Mouse (Mus musculus): ENCODE data around the gene Sik2. TPM values are rescaled to one million over a fixed set of nuclear protein-coding genes. Genes with fewer than 3 reads are reported as not detected.

The Sik2 gene
- polyA plus RNA-seq, 1 experiment from 2014 or later = 14.5 TPM

DNA sequence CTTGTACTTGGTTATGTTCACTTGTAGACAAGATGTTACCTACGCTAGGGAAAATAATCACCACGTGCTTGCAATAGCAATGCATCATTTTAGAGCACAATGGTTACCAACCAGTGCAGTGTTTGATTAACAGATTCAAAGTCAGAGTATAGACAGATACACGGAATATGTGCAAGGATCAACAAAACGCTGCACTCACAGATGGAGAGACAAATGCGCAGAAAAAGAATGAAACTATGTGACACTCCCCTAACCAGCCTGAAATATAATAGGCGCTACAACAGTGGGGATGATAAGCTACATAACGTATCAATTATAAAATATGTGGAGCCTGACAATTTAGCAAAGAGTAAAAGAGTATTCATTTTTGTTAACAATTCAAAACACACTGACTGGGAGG, 34.2 kb downstream of the Sik2 start:
- Histone ChIP-seq H3K4me3 (replicated peaks) (no peak overlapping the region), H3K9me3 (no peaks in the 10 kb centered on the region), H3K9ac (replicated peaks) (no peak overlapping the region), H3K36me3 (no peaks in the 10 kb centered on the region), H3K4me2 (replicated peaks) (no peak overlapping the region), H3K4me1 (replicated peaks) (peaks cover 4% of the 10 kb centered on the region; the same call in 1 of the 2 replicates), H3K27ac (no peak overlapping the region), H3K27me3 (no peaks in the 10 kb centered on the region)
- ATAC-seq = no peak
- 90% methylated on average over 7 of the region's 7 CpGs for WGBS

DNA sequence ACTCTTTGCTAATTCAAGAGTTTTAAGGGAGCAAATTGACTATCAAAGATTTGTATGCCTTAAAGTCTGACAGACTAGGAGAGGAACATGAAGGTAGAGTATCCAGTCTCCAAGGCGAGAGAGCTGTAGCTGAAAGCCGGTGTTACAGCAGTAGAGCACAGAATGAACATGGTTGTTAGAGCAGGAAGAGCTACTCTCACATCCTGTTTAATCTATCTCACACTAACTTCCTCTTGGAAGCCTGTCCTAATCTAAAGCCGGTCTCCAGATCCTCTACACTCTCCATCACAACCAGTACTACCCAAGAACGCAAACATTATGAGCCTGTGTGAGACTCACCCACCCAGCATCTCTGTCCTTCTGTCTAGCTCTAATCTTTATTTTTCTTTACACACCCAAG, 38.5 kb downstream of the Sik2 start:
- 95% methylated on average over 4 of the region's 4 CpGs for WGBS
- ATAC-seq = no peak
- Histone ChIP-seq H3K4me1 (replicated peaks) (no peaks in the 10 kb centered on the region), H3K4me3 (replicated peaks) (no peak overlapping the region), H3K27ac (no peak overlapping the region), H3K4me2 (replicated peaks) (no peak overlapping the region), H3K9ac (replicated peaks) (no peak overlapping the region), H3K27me3 (no peaks in the 10 kb centered on the region), H3K36me3 (no peaks in the 10 kb centered on the region), H3K9me3 (no peaks in the 10 kb centered on the region)

DNA sequence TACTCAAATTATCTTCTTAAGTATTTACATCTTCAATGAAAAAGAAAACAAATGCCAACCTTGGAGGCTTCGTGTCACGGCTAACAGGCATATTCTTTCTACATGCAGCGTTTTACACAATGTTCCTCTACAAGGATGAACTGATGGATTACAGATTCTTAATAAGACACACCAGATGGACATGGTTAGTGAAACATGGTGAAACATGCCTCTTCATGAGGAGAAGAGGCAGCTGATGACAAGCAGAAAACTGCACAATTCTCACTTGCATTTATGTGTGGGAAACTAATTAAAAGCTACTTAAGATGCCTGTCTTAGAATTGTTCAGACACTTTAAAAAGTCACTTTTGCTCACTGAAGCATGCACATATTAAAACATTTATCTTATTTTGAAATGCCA, 39.6 kb downstream of the Sik2 start:
- WGBS = 81% methylated on average over 3 of the region's 3 CpGs
- H3K4me1 ChIP-seq (replicated peaks) = no peaks in the 10 kb centered on the region
- H3K4me3 ChIP-seq (replicated peaks) = no peak overlapping the region
- H3K27ac ChIP-seq = no peak overlapping the region
- H3K9ac ChIP-seq (replicated peaks) = no peak overlapping the region
- H3K36me3 ChIP-seq = no peaks in the 10 kb centered on the region
- no peak for ATAC-seq
- H3K4me2 ChIP-seq (replicated peaks) = no peak overlapping the region
- no peaks in the 10 kb centered on the region for H3K9me3 ChIP-seq
- no peaks in the 10 kb centered on the region for H3K27me3 ChIP-seq

DNA sequence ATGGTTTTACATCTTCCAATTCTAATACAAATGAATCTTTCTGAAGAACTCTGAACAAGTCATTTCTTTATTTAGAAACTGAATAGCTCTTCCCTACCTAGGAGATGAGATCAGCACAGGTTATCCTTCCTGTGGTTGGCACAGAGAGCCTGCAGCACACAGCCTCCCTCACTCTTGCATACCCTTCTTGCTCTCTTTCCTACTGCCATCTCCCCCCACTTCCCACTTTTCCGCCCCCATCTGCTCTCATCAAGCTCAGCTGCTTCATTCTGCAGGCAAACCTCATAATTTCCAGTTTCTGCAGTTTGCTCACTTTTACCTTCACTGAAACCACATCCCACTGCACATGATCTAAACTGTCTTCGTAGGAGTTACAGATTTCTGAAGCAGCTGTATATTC, 42.6 kb downstream of the Sik2 start:
- H3K27me3 ChIP-seq = no peaks in the 10 kb centered on the region
- H3K4me1 ChIP-seq (replicated peaks) = no peaks in the 10 kb centered on the region
- no peak overlapping the region for H3K27ac ChIP-seq
- no peak overlapping the region for H3K4me2 ChIP-seq (replicated peaks)
- ATAC-seq = no peak
- H3K4me3 ChIP-seq (replicated peaks) = no peak overlapping the region
- no peaks in the 10 kb centered on the region for H3K9me3 ChIP-seq
- H3K9ac ChIP-seq (replicated peaks) = no peak overlapping the region
- WGBS = 93% methylated on average over 2 of the region's 2 CpGs
- no peaks in the 10 kb centered on the region for H3K36me3 ChIP-seq

GRCm38 (mm10) chr9:50965392-50965791, 43.5 kb downstream of the Sik2 start:
- ATAC-seq = no peak
- no peaks in the 10 kb centered on the region for H3K36me3 ChIP-seq
- H3K4me1 ChIP-seq (replicated peaks) = no peaks in the 10 kb centered on the region
- no peak overlapping the region for H3K27ac ChIP-seq
- H3K9ac ChIP-seq (replicated peaks) = no peak overlapping the region
- H3K9me3 ChIP-seq = no peaks in the 10 kb centered on the region
- no peak overlapping the region for H3K4me2 ChIP-seq (replicated peaks)
- H3K4me3 ChIP-seq (replicated peaks) = no peak overlapping the region
- no peaks in the 10 kb centered on the region for H3K27me3 ChIP-seq

DNA sequence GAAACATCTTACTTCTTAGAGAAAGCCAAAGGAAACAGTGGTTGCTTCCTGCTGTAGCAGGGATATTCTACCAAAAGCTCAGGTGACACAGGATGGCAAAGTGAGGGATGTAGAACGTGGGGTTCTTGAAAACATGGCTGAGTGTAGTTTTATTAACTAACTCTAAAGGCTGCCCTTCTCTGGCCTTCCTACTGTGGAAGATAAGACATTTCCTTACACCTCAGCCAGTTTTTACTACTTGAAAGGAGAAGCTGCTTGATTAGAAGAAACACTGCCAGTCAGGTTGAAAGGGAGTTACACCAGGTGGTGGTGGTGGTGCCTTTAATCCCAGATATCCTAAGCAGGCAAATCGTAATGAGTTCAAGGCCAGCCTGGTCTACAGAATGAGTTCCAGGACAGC, 44.0 kb downstream of the Sik2 start:
- Histone ChIP-seq H3K9ac (replicated peaks) (no peak overlapping the region), H3K27ac (no peak overlapping the region), H3K27me3 (no peaks in the 10 kb centered on the region), H3K9me3 (no peaks in the 10 kb centered on the region), H3K4me1 (replicated peaks) (no peaks in the 10 kb centered on the region), H3K4me2 (replicated peaks) (no peak overlapping the region), H3K36me3 (no peaks in the 10 kb centered on the region), H3K4me3 (replicated peaks) (no peak overlapping the region)
- ATAC-seq = no peak
- WGBS = 86% methylated on average over 2 of the region's 2 CpGs

GRCm38 (mm10) chr9:50957956-50958489, 50.9 kb downstream of the Sik2 start:
- WGBS = 51% methylated on average over 6 of the region's 6 CpGs
- Histone ChIP-seq H3K4me2 (replicated peaks) (no peak overlapping the region), H3K4me3 (replicated peaks) (no peak overlapping the region), H3K27me3 (no peaks in the 10 kb centered on the region), H3K4me1 (replicated peaks) (no peaks in the 10 kb centered on the region), H3K9me3 (no peaks in the 10 kb centered on the region), H3K9ac (replicated peaks) (no peak overlapping the region), H3K27ac (no peak overlapping the region), H3K36me3 (no peaks in the 10 kb centered on the region)
- ATAC-seq = no peak

- H3K4me1 ChIP-seq (replicated peaks) = no peaks in the 10 kb centered on the region
- H3K9me3 ChIP-seq = no peaks in the 10 kb centered on the region
- H3K4me2 ChIP-seq (replicated peaks) = no peak overlapping the region
- H3K9ac ChIP-seq (replicated peaks) = no peak overlapping the region
- no peaks in the 10 kb centered on the region for H3K36me3 ChIP-seq
- no peak overlapping the region for H3K4me3 ChIP-seq (replicated peaks)
- ATAC-seq = no peak
- 84% methylated on average over 3 of the region's 3 CpGs for WGBS
- no peaks in the 10 kb centered on the region for H3K27me3 ChIP-seq
- H3K27ac ChIP-seq = no peak overlapping the region
These were observed 53.7 kb downstream of the Sik2 start for GRCm38 (mm10) chr9:50955176-50955575.

DNA sequence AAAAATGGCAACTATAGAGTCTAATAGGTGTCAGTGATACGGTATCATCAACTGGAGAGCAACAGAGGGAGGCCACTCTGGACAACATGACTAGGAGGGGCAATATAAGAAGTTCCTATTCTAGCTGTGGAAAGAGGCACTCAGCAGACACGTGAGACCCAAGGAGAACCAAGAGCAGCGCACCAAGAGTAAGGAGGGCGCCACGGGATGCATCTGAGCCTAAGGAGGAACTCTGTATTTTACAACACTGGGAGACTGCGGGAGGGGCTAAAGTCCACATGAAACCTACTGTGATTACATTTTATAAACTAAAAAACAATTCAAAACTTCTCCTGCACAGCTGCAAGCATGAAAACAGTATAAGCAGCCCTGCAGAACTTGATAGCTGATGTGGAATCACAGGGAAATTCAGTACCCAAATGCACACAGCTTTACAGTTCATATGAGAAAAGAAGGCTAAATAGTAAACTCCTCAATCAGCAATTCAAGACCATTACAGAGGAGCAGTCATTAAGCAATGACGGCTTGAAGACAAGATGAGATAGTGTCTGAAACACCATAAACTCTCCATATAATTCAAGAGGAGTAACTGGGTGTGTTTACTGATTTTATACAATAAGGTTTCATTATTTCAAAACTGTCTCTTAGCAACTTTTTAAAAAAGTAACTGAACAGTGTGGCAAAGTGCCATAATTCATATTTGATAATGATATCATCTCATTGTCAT, 60.6 kb downstream of the Sik2 start:
- no peak for ATAC-seq
- H3K27ac ChIP-seq = no peak overlapping the region
- no peaks in the 10 kb centered on the region for H3K36me3 ChIP-seq
- WGBS = 97% methylated on average over 7 of the region's 7 CpGs
- no peak overlapping the region for H3K4me3 ChIP-seq (replicated peaks)
- H3K9me3 ChIP-seq = no peaks in the 10 kb centered on the region
- no peak overlapping the region for H3K4me2 ChIP-seq (replicated peaks)
- H3K4me1 ChIP-seq (replicated peaks) = no peaks in the 10 kb centered on the region
- no peak overlapping the region for H3K9ac ChIP-seq (replicated peaks)
- H3K27me3 ChIP-seq = no peaks in the 10 kb centered on the region

GRCm38 (mm10) chr9:50946338-50946737, 62.5 kb downstream of the Sik2 start:
- no peaks in the 10 kb centered on the region for H3K27me3 ChIP-seq

GRCm38 (mm10) chr9:50944826-50945225, 64.0 kb downstream of the Sik2 start:
- ATAC-seq = no peak
- no peaks in the 10 kb centered on the region for H3K36me3 ChIP-seq
- no peak overlapping the region for H3K9ac ChIP-seq (replicated peaks)
- no peaks in the 10 kb centered on the region for H3K27me3 ChIP-seq
- no peaks in the 10 kb centered on the region for H3K9me3 ChIP-seq
- no peak overlapping the region for H3K4me2 ChIP-seq (replicated peaks)
- no peak overlapping the region for H3K27ac ChIP-seq
- 91% methylated on average over 1 of the region's 1 CpGs for WGBS
- no peak overlapping the region for H3K4me3 ChIP-seq (replicated peaks)
- H3K4me1 ChIP-seq (replicated peaks) = no peaks in the 10 kb centered on the region

More at GRCm38 (mm10) chr9:50946338-50946737, 62.5 kb downstream of the Sik2 start:
- H3K4me1 ChIP-seq (replicated peaks) = no peaks in the 10 kb centered on the region
- H3K9ac ChIP-seq (replicated peaks) = no peak overlapping the region
- H3K9me3 ChIP-seq = no peaks in the 10 kb centered on the region
- H3K4me2 ChIP-seq (replicated peaks) = no peak overlapping the region
- H3K4me3 ChIP-seq (replicated peaks) = no peak overlapping the region
- 57% methylated on average over 1 of the region's 1 CpGs for WGBS
- no peak overlapping the region for H3K27ac ChIP-seq
- H3K36me3 ChIP-seq = no peaks in the 10 kb centered on the region
- no peak for ATAC-seq

DNA sequence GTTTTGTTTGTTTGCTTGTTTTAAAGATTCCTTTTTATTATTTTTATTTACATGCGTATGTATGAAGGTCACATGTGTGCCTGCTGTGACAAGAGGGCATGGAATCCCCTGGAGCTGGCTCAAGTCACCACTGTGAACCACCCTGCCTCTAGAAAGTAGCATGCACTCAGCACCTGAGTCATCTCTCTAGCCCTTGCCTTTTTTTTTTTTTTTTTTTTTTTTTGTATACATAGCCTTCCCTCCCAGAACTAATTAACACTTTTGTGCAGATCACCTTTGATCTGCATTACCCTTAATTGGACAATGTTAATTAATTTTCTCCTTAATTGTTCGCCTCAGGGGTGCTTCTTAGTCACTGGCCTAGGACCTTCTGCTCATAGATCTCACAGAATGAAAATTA, 66.2 kb downstream of the Sik2 start:
- Histone ChIP-seq H3K4me2 (replicated peaks) (no peak overlapping the region), H3K27ac (no peak overlapping the region), H3K36me3 (no peaks in the 10 kb centered on the region), H3K4me3 (replicated peaks) (no peak overlapping the region), H3K9me3 (no peaks in the 10 kb centered on the region), H3K4me1 (replicated peaks) (no peaks in the 10 kb centered on the region), H3K27me3 (no peaks in the 10 kb centered on the region), H3K9ac (replicated peaks) (no peak overlapping the region)
- 90% methylated on average over 2 of the region's 2 CpGs for WGBS
- ATAC-seq = no peak
